Mouse (Mus musculus): ENCODE results near the gene Adam17. TPM values are rescaled to one million over a fixed set of nuclear protein-coding genes. Genes with fewer than 3 reads are reported as not detected.

The Adam17 gene
- polyA plus RNA-seq (2012; ENCODE audit: low replicate concordance): 24.9 and 48.1 TPM in 2 replicates

GRCm38 (mm10) chr12:21373100-21373819, at the start of gene Adam17:
TSS of gene Adam17 (minus strand) at chr12:21373632.

GRCm38 (mm10) chr12:21417100-21418070, 44.0 kb upstream of the Adam17 start, which contains the start of gene Ywhaq:
TSS of gene Ywhaq (minus strand) at chr12:21417637.

GRCm38 (mm10) chr12:21315923-21316868, 57.2 kb downstream of the Adam17 start, which contains the start of gene Iah1:
TSS of gene Iah1 (plus strand) at chr12:21316389.

GRCm38 (mm10) chr12:21286243-21286622, 87.2 kb downstream of the Adam17 start, which contains the start of gene Itgb1bp1:
TSS of gene Itgb1bp1 (minus strand) at chr12:21286284.

GRCm38 (mm10) chr12:21284761-21285441, 88.5 kb downstream of the Adam17 start, which contains the start of gene Cpsf3:
TSS of gene Cpsf3 (plus strand) at chr12:21285391.

Other genes with a start within 250 kb of the Adam17 start
- 8.3 and 9.5 TPM in 2 replicates for gene Cpsf3, start 88.2 kb downstream of the Adam17 start, polyA plus RNA-seq (2012; ENCODE audit: low replicate concordance)
- gene Itgb1bp1, start 87.3 kb downstream of the Adam17 start, polyA plus RNA-seq (2012; ENCODE audit: low replicate concordance): 16.9 and 22.0 TPM in 2 replicates
- gene Iah1, start 57.2 kb downstream of the Adam17 start, polyA plus RNA-seq (2012; ENCODE audit: low replicate concordance): 90.3 and 120 TPM in 2 replicates
- 74.2 and 167 TPM in 2 replicates for gene Ywhaq, start 44.0 kb upstream of the Adam17 start, polyA plus RNA-seq (2012; ENCODE audit: low replicate concordance)

Data from hematopoietic multipotent progenitor cell, adult 10-12 weeks (in vitro differentiated cells).